Mouse (Mus musculus) embryonic facial prominence, embryonic 14.5 days (tissue): ENCODE data around the gene Sdhaf2. TPM values are rescaled to one million over a fixed set of nuclear protein-coding genes. Genes with fewer than 3 reads are reported as not detected.

Experiments
- ATAC-seq: fragments of 200-750 bp; cut with Nextera tagmentation; 2 replicates; pipeline ENCODE4 v1.8.0; 2017; ENCODE audit warnings: low read depth, moderate number of reproducible peaks, moderate TSS enrichment
- DNase-seq: peaks from one replicate; pipeline ENCODE4 v3.0.0-alpha.2; 2015; ENCODE audit warnings: low spot score
- H3K27ac ChIP-seq: fragments of 300-500 bp; sonication (generic); replicated peaks from 2 replicates; pipeline ENCODE4 v1.5.1; 2014; ENCODE audit warnings: low read depth, mild to moderate bottlenecking, low read length, moderate library complexity
- H3K27me3 ChIP-seq: fragments of 300-500 bp; sonication (generic); replicated peaks from 2 replicates; pipeline ENCODE4 v1.6.1; 2014; ENCODE audit warnings: low read length; ENCODE audit not compliant: control insufficient read depth, insufficient read depth
- H3K36me3 ChIP-seq: fragments of 300-500 bp; sonication (generic); 2 replicates; pipeline ENCODE4 v1.6.1; 2014; ENCODE audit warnings: low read length, mixed read lengths; ENCODE audit not compliant: control insufficient read depth, insufficient read depth
- H3K4me1 ChIP-seq: fragments of 300-500 bp; sonication (generic); 2 replicates; pipeline ENCODE4 v1.6.1; 2014; ENCODE audit warnings: antibody characterized with exemption, low read length; ENCODE audit not compliant: control insufficient read depth, insufficient read depth
- H3K4me2 ChIP-seq: fragments of 300-500 bp; sonication (generic); 2 replicates; pipeline ENCODE4 v1.6.1; 2014; ENCODE audit warnings: low read depth, mild to moderate bottlenecking, low read length, moderate library complexity, mixed read lengths
- H3K4me3 ChIP-seq: fragments of 300-500 bp; sonication (generic); 2 replicates; pipeline ENCODE4 v1.5.1; 2014; ENCODE audit warnings: low read depth, mild to moderate bottlenecking, low read length
- H3K9ac ChIP-seq: fragments of 300-500 bp; sonication (generic); 2 replicates; pipeline ENCODE4 v1.6.1; 2014; ENCODE audit warnings: low read depth, mild to moderate bottlenecking, low read length, moderate library complexity, mixed read lengths
- H3K9me3 ChIP-seq: fragments of 300-500 bp; sonication (generic); 2 replicates; pipeline ENCODE4 v1.6.1; 2016; ENCODE audit warnings: low read length; ENCODE audit not compliant: control insufficient read depth
- WGBS: fragments of 180-500 bp; shearing (Covaris S2); extraction: QIAGEN DNeasy Blood & Tissue Kit; methylation state at CpG from one replicate; pipeline ENCODE4 v1.1.7; 2014; 5-methylcytosine and 5-hydroxymethylcytosine counted together
- polyA plus RNA-seq: library from polyadenylated mRNA; unstranded; fragments of >200 nt; fragmentation: Nextera tagmentation; extraction: Ambion mirVana; gene quantifications from 2 replicates; pipeline ENCODE4 v1.2.1, GENCODE M21; 2014

The Sdhaf2 gene
- polyA plus RNA-seq, 1 experiment from 2014 or later: 62.1 TPM

DNA sequence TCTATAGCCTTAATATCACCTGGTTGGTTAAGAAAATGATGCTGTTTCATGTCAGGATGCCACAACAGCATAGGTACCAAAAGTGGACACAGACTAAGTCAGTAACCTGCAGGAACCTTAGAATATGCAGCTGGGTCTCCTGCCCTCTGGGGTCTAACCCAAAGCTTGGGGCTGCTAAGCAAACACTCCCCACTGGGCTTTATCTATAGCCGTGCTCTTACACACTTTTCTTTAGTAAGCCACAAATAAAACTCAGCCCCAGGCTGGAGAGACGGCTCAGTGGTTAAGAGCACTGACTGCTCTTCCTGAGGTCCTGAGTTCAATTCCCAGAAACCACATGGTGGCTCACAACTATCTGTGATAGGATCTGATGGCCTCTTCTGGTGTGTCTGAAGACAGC is 31.1 kb upstream of the Sdhaf2 start:
- H3K4me3 ChIP-seq: no peak overlapping the region
- ATAC-seq (no peak), DNase-seq (no peak)
- WGBS: 77% methylated on average over 2 of the region's 2 CpGs
- peaks cover 8% of the 10 kb centered on the region for H3K4me1 ChIP-seq
- H3K27ac ChIP-seq: no peak overlapping the region
- peaks cover 9% of the 10 kb centered on the region; the same call in 1 of the 2 replicates for H3K36me3 ChIP-seq
- no peaks in the 10 kb centered on the region for H3K9me3 ChIP-seq
- H3K9ac ChIP-seq: no peak overlapping the region
- H3K4me2 ChIP-seq: no peak overlapping the region
- H3K27me3 ChIP-seq: no peaks in the 10 kb centered on the region

DNA sequence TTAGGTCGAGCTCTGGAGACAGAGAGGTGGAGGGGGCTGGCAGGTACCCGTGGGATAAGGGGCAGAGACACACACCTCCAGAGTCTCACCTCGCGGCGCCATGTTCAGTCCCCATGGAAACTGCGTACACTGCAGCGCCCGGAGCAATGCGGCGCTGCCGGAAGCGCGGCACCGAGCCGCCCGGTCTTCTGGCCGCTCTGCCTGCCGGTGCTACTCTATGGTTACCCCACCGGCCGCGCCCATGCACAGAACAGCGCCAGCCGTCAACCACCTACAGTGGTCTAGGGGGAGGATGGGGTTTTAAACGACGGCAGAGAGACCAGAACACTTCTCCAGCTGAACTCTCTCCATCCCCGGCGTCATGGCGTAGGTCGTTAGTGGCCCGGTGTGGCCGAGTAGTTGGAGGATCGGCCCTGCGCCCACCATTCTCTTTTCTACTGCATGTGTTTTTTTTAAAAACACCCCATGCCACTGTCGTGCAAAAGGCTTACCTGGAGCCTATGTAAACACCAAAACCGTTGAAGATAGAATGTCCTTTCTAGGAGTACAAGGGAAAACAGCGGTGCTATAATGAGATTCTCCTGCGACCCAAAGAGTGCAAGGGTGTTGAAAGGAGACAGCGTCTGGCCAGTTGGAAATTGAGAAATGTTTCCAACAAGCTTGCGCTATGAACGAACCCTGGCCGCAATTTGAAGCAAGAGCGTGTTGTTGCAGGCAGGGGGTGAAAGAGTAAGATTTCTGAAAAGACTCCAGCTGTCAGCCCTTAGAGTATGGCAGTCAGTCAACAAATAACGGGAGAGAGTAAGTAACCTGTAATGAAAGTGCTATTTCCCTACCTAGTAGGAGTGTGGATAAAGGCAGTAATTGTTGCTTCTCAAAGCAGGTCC is 29.9 kb upstream of the Sdhaf2 start, which contains the start of gene Tmem216:
Gene Tmem216 (minus strand): TSS at position 615 of the 887 bp plus-strand sequence.
- Histone ChIP-seq H3K36me3 (peaks cover 20% of the 10 kb centered on the region), H3K9ac (peak within 1 kb of the TSS; percentile 70), H3K4me3 (peak within 1 kb of the TSS; percentile 61), H3K27ac (peak within 1 kb of the TSS; percentile 65), H3K4me1 (peaks cover 8% of the 10 kb centered on the region), H3K27me3 (no peaks in the 10 kb centered on the region), H3K9me3 (no peaks in the 10 kb centered on the region), H3K4me2 (peak within 1 kb of the TSS; percentile 68)
- WGBS: under 1% methylated on average over 40 of the region's 43 CpGs
- DNase-seq (peak; percentile 94), ATAC-seq (peak; percentile 100)

DNA sequence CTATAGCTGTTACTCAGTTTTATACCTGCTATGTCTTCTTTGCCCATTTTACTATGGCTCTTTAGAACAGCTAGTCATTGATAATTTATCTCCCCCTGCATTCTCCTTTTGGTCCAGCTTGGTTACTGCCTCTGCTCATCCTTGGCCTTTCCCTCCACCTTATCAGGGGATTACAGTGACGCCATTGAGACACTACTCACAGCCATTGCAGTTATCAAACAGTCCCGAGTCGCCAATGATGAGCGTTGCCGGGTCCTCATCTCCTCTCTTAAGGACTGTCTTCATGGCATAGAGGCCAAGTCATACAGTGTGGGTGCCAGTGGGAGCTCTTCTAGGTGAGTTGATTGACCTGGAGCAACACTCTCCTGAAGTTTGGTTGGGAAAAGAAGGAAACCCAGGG is 13.5 kb upstream of the Sdhaf2 start:
- WGBS: 91% methylated on average over 5 of the region's 5 CpGs
- peaks cover 95% of the 10 kb centered on the region for H3K36me3 ChIP-seq
- no peak overlapping the region for H3K4me3 ChIP-seq
- no peaks in the 10 kb centered on the region for H3K9me3 ChIP-seq
- H3K27me3 ChIP-seq: no peaks in the 10 kb centered on the region
- H3K9ac ChIP-seq: no peak overlapping the region
- ATAC-seq (no peak), DNase-seq (no peak)
- H3K4me2 ChIP-seq: no peak overlapping the region
- H3K27ac ChIP-seq: no peak overlapping the region
- H3K4me1 ChIP-seq: no peaks in the 10 kb centered on the region

DNA sequence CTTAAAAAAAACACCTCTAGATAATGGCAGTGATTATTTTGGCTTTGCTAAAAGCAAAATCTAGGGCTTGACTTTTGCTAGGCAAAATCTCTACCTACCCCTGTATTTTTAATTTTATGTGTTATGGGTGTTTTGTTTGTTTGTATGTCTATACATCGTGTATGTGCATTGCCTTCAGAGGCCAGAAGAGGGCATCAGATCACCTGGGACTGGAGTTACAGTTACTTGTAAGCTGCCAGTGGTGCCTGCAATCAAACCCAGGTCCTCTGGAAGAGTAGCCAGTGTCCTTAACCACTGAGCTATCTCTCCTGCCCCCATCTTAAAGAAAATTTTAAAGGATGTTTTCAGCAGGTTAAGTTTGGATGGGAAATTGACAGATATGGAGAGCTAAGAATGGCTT is 4.1 kb upstream of the Sdhaf2 start:
- no peaks in the 10 kb centered on the region for H3K27me3 ChIP-seq
- H3K9ac ChIP-seq: no peak overlapping the region
- ATAC-seq: no peak
- H3K4me3 ChIP-seq: no peak overlapping the region
- WGBS: 92% methylated on average over 1 of the region's 1 CpGs
- no peak overlapping the region for H3K4me2 ChIP-seq
- H3K4me1 ChIP-seq: peaks cover 11% of the 10 kb centered on the region
- H3K9me3 ChIP-seq: no peaks in the 10 kb centered on the region
- H3K36me3 ChIP-seq: peaks cover 64% of the 10 kb centered on the region
- no peak for DNase-seq
- H3K27ac ChIP-seq: no peak overlapping the region

DNA sequence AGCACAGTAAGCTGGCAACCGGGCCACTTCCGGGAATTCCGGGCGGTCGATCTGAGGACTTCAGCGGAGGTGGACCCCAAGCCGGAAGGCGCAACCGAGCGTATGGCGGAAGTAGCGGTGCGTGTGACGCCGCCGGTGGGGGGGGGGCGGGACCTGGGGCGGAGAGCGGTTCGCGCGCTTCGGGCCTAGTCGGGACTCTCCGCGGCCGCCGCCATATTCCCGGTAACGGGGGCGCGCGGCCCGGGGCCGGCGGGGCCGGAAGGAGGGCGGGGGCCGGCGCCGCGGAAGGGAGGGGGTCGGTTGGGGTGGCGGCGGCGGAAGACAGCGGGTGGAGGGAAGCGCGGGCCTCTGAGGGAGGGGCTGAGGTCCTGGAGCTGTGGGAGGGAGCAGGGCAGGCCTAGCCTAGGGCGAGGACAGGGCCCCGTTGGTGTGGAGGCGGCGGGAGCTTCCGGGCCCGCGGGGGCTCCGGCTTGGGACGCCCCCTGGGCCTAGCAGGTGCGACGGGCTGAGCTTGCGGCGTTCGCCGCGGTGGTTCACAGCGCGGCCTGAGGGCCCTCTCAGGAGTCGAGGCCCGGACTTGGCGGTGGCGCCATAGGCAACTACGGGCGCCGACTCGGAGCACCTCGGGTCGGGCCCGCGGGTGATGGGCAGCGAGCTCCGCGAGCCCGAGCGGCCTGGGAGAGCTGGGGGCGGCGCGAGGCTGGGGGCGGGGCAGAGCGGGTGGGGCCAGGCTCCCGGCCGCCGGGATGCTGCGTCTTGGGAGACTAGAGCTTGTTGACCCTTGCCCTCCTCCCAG is 638 bp downstream of the Sdhaf2 start, which contains the start of gene Cpsf7:
Gene Cpsf7 (plus strand): TSS at position 161 of the 796 bp plus-strand sequence.
- no peaks in the 10 kb centered on the region for H3K9me3 ChIP-seq

DNA sequence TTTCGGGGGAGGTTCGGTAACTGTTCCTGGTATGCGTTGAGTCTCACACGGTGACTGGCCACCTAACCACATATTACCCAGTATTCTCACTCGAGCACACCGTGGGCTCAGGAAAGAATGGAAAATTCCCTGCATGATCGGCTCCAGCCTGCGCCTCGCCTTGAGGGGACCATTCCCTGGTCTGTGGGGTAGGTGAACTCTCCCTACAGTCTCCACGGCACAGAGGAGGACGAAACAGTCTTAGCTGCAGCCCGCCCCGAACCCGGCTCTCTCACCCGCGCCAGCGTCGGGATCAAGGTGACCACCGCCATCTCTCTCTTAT is 1.2 kb downstream of the Sdhaf2 start:
- ATAC-seq: no peak; the same call in 1 of the 2 replicates
- peak overlapping the region; percentile 98 for H3K27ac ChIP-seq
- H3K4me1 ChIP-seq: peaks cover 15% of the 10 kb centered on the region
- no peaks in the 10 kb centered on the region for H3K27me3 ChIP-seq
- H3K9ac ChIP-seq: peak overlapping the region; percentile 99
- WGBS: 0% methylated on average over 15 of the region's 19 CpGs
- H3K36me3 ChIP-seq: peaks cover 14% of the 10 kb centered on the region
- peak overlapping the region; percentile 99 for H3K4me3 ChIP-seq
- H3K9me3 ChIP-seq: no peaks in the 10 kb centered on the region
- H3K4me2 ChIP-seq: peak overlapping the region; percentile 72
- DNase-seq: no peak

More for the DNA sequence above, 638 bp downstream of the Sdhaf2 start, which contains the start of gene Cpsf7:
- Histone ChIP-seq H3K27ac (peak within 1 kb of the TSS; percentile 98), H3K4me2 (peak within 1 kb of the TSS; percentile 72), H3K4me3 (peak within 1 kb of the TSS; percentile 99), H3K9ac (peak within 1 kb of the TSS; percentile 99), H3K27me3 (no peaks in the 10 kb centered on the region), H3K36me3 (peaks cover 20% of the 10 kb centered on the region), H3K4me1 (peaks cover 15% of the 10 kb centered on the region)
- DNase-seq (peak; percentile 97), ATAC-seq (peak; percentile 94)
- 0% methylated on average over 11 of the region's 93 CpGs for WGBS

DNA sequence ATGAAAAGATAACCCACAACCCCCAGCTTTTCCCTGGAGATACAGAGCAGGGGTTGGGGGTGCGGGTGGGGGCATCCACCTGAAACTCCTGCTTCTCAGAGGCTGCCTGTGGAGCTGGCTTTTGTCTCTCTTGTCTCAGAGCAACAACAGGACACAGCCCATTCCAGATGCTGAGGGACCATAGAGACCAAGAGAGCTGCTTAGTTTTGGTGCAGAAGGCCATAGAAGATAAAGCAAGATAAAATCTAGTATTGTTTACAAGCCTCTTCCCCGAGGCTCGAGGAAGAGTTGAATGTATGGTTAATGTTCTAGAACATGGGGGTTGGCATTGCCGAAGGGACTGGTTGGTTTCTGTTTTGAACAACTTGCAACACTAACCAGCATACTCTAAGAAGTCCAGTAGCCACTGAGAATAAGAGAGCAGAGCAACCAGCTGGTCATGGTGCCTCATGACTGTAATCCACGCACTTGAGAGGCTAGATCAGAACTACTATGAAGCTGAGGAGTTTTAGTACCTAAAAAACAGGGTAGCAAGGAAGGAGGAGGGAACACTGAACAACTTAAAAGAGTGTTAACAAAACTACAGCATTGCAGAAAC is 2.4 kb downstream of the Sdhaf2 start:
- Histone ChIP-seq H3K27me3 (no peaks in the 10 kb centered on the region), H3K9me3 (no peaks in the 10 kb centered on the region), H3K4me2 (peak overlapping the region; percentile 72), H3K9ac (no peak overlapping the region), H3K4me3 (peak overlapping the region; percentile 99; the same call in 1 of the 2 replicates), H3K36me3 (peaks cover 8% of the 10 kb centered on the region), H3K4me1 (peaks cover 15% of the 10 kb centered on the region), H3K27ac (no peak overlapping the region)
- ATAC-seq (no peak), DNase-seq (no peak)
- 85% methylated on average over 5 of the region's 5 CpGs for WGBS

DNA sequence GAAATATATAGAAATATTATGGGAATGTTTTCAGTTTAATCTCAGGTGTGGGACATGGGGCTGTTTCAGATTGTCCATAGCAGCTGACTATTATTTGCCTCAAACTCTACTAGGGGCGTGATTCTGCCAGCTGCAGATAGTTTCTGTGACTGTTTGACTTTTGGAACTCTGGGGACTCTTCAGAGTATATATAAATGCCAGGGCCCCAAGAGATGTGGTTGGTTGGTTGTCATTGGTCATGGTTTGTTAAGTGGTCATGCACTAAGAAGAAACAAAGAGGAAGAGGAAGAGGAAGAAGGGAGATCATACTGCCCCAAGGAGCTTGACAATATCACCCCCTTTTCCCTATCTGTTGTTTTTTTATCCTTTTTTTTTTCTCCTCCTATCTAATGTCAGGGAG is 4.0 kb downstream of the Sdhaf2 start:
- no peak for DNase-seq

More for the DNA sequence above, 4.0 kb downstream of the Sdhaf2 start:
- Histone ChIP-seq H3K9ac (no peak overlapping the region), H3K9me3 (no peaks in the 10 kb centered on the region), H3K4me3 (no peak overlapping the region), H3K4me1 (peaks cover 13% of the 10 kb centered on the region), H3K36me3 (peaks cover 5% of the 10 kb centered on the region), H3K27me3 (no peaks in the 10 kb centered on the region), H3K27ac (no peak overlapping the region), H3K4me2 (no peak overlapping the region)
- ATAC-seq: no peak
- WGBS: 76% methylated on average over 1 of the region's 1 CpGs
